Mouse (Mus musculus) cerebellum, adult 2 months (tissue): ENCODE measurements around the gene Antxr2.

ENCODE experiments used
- CTCF ChIP-seq: fragments of 200-500 bp; IDR thresholded peaks from 2 replicates; pipeline ENCODE4 v1.5.1; 2011; ENCODE audit warnings: low read depth, mild to moderate bottlenecking, control low read depth, low read length, moderate library complexity, borderline replicate concordance; ENCODE audit not compliant: insufficient read depth
- POLR2A ChIP-seq: fragments of 200-500 bp; IDR thresholded peaks from 2 replicates; pipeline ENCODE4 v1.6.1; 2011; ENCODE audit warnings: low read length, control low read depth, borderline replicate concordance; ENCODE audit not compliant: insufficient read depth

DNA sequence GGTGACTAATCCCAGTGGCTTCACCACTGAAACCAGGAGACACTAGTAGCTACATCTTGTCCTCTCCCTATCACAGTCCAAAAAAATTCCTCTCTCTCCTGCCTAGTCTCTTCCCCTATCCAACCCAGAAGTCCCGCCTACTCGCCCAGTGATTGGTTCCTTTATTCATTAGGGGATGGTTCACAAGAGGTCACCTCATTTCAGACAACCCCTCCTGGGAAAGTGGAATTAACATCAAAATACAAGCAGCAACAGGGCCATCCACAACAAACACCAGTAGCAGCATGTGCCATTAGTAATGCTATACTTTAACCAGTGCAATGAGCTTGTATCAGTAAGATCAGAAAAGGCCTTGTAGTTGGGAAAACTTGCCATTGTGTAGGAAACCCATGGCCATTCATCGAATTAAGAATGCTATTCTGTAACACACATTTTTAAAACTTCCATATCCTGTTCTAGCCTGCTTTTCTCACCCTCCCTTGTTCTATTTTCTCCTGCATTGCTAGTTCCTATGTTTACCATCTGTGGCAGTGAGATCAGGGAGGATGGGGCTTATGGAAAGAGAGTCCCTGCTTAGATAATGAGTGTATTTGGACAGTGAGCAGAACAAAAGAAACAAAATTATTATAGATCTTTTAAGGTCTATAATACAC, 191.4 kb downstream of the Antxr2 start:
- TF ChIP-seq POLR2A (no peak), CTCF (no peak)
